Mouse (Mus musculus) ovary, adult 18-20 months (tissue): Measurements from ENCODE around the gene Ptgs1.

Experiments
- DNase-seq: peaks from one replicate; pipeline ENCODE4 v3.0.0; 2022; ENCODE audit warnings: low spot score, mixed read lengths

Gene Ptgs1

GRCm38 (mm10) chr2:36251156-36251555 lies 20.9 kb downstream of the Ptgs1 start:
- no peak for DNase-seq

GRCm38 (mm10) chr2:36252505-36252904 lies 22.3 kb downstream of the Ptgs1 start:
- no peak for DNase-seq

GRCm38 (mm10) chr2:36254445-36254844 lies 24.2 kb downstream of the Ptgs1 start:
- DNase-seq = no peak

GRCm38 (mm10) chr2:36256931-36257330 lies 26.7 kb downstream of the Ptgs1 start:
- no peak for DNase-seq

- no peak for DNase-seq
Observed at GRCm38 (mm10) chr2:36259382-36259781, 29.2 kb downstream of the Ptgs1 start.

GRCm38 (mm10) chr2:36259798-36260540 lies 29.7 kb downstream of the Ptgs1 start:
- DNase-seq = no peak

- DNase-seq = no peak
Observed at GRCm38 (mm10) chr2:36262025-36262424, 31.8 kb downstream of the Ptgs1 start.

GRCm38 (mm10) chr2:36269458-36269857 lies 39.2 kb downstream of the Ptgs1 start:
- DNase-seq = no peak

GRCm38 (mm10) chr2:36270186-36270585 lies 40.0 kb downstream of the Ptgs1 start:
- no peak for DNase-seq

- no peak for DNase-seq
Observed at GRCm38 (mm10) chr2:36271085-36271484, 40.9 kb downstream of the Ptgs1 start.

- DNase-seq = no peak
Observed at GRCm38 (mm10) chr2:36272288-36272950, 42.2 kb downstream of the Ptgs1 start.

GRCm38 (mm10) chr2:36276454-36276853 lies 46.2 kb downstream of the Ptgs1 start:
- DNase-seq = no peak

- no peak for DNase-seq
Observed at GRCm38 (mm10) chr2:36278760-36279159, 48.5 kb downstream of the Ptgs1 start.

GRCm38 (mm10) chr2:36281138-36281537 lies 50.9 kb downstream of the Ptgs1 start:
- DNase-seq = no peak

- DNase-seq = no peak
Observed at GRCm38 (mm10) chr2:36282301-36282700, 52.1 kb downstream of the Ptgs1 start.
